Mouse (Mus musculus): ENCODE data around the gene Ascc1. TPM values are rescaled to one million over a fixed set of nuclear protein-coding genes. Genes with fewer than 3 reads are reported as not detected.

The Ascc1 gene
- polyA plus RNA-seq, 1 experiment from 2014 or later, result 41.8 TPM

DNA sequence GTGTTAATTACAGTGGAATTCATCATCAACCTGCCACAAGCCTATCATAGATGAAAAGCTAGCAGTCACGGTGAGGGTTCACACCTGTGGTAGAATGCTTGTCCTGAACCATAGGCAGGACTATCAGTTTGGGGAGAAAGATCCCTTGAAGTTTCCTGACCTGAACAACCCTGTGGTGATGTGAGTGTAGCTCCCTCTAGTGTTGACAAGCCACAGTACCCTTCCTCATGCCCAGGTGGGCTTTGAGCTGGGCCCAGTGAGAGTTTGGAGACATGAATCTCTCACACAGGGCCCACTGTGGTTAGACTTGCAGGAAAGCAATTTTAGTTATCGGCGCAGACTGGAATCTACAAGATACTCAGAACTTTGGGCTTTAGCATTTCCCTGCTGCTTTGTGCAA is 63.9 kb downstream of the Ascc1 start:
- WGBS, result 78% methylated on average over 3 of the region's 3 CpGs
- Histone ChIP-seq H3K27ac (replicated peaks) (no peak overlapping the region), H3K36me3 (replicated peaks) (peaks cover 12% of the 10 kb centered on the region; the same call in 1 of the 2 replicates), H3K27me3 (replicated peaks; ENCODE audit: low read depth, poor library complexity, severe bottlenecking) (no peaks in the 10 kb centered on the region), H3K4me3 (no peak overlapping the region), H3K9me3 (no peaks in the 10 kb centered on the region), H3K4me1 (no peaks in the 10 kb centered on the region)
- peak; percentile 47 for DNase-seq (ENCODE audit: low spot score)

GRCm38 (mm10) chr10:60075159-60075558 is 72.6 kb downstream of the Ascc1 start:
- H3K9me3 ChIP-seq, result no peaks in the 10 kb centered on the region
- no peaks in the 10 kb centered on the region for H3K27me3 ChIP-seq (replicated peaks; ENCODE audit: low read depth, poor library complexity, severe bottlenecking)
- DNase-seq (ENCODE audit: low spot score), result no peak
- no peak overlapping the region for H3K4me3 ChIP-seq
- 90% methylated on average over 1 of the region's 1 CpGs for WGBS
- H3K27ac ChIP-seq (replicated peaks), result no peak overlapping the region
- no peaks in the 10 kb centered on the region for H3K36me3 ChIP-seq (replicated peaks)
- H3K4me1 ChIP-seq, result peaks cover 6% of the 10 kb centered on the region

DNA sequence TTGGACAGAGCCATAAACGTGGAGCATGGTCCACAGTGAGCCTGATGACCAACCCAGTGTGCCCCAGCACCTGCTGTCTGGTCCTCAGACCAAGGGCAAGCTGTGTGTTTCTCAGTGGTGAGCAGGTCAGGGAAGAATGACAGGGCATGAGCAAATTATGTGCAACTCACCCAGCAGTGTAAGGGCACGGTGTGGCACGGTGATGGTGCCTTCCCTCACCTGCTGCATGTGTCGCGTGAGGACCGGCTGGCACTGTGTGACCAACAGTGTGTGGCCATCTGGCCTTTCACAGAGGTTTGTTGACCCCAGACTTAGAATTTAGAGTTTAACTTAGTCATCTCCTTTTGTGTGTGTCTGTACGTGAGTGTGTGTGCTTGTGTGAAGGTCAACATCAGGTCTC is 74.6 kb downstream of the Ascc1 start:
- Histone ChIP-seq H3K27ac (replicated peaks) (no peak overlapping the region), H3K36me3 (replicated peaks) (no peaks in the 10 kb centered on the region), H3K4me3 (no peak overlapping the region), H3K9me3 (no peaks in the 10 kb centered on the region), H3K4me1 (peaks cover 22% of the 10 kb centered on the region), H3K27me3 (replicated peaks; ENCODE audit: low read depth, poor library complexity, severe bottlenecking) (no peaks in the 10 kb centered on the region)
- DNase-seq (ENCODE audit: low spot score), result no peak
- WGBS, result 94% methylated on average over 7 of the region's 7 CpGs

- H3K27me3 ChIP-seq (replicated peaks; ENCODE audit: low read depth, poor library complexity, severe bottlenecking), result no peaks in the 10 kb centered on the region
- peaks cover 22% of the 10 kb centered on the region for H3K4me1 ChIP-seq
- no peak overlapping the region for H3K4me3 ChIP-seq
- no peaks in the 10 kb centered on the region for H3K9me3 ChIP-seq
- WGBS, result 78% methylated on average over 18 of the region's 18 CpGs
- H3K27ac ChIP-seq (replicated peaks), result no peak overlapping the region; the same call in 1 of the 2 replicates
- H3K36me3 ChIP-seq (replicated peaks), result no peaks in the 10 kb centered on the region
- no peak for DNase-seq (ENCODE audit: low spot score)
Observed at GRCm38 (mm10) chr10:60077736-60078560, 75.3 kb downstream of the Ascc1 start.

DNA sequence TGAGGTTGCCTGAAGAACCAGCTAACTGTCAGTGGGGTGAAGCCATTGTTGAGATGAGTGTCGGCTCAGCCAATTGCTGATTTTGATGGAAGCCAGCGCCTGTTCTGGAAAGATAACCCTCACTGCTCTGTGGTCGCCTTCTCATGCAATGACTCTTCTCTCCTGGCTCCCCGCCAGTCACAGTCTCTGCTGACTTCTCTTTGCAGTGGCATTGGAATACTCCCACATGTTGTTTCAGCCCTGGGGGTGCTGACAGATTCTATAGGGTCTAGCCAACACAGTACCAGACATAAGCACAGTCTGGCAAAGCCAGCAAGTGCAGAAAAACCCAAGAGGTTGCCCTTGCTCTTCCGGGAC is 75.9 kb downstream of the Ascc1 start:
- H3K36me3 ChIP-seq (replicated peaks), result no peaks in the 10 kb centered on the region
- WGBS, result 84% methylated on average over 5 of the region's 5 CpGs
- H3K27me3 ChIP-seq (replicated peaks; ENCODE audit: low read depth, poor library complexity, severe bottlenecking), result no peaks in the 10 kb centered on the region
- DNase-seq (ENCODE audit: low spot score), result no peak
- H3K27ac ChIP-seq (replicated peaks), result no peak overlapping the region
- peaks cover 22% of the 10 kb centered on the region for H3K4me1 ChIP-seq
- H3K9me3 ChIP-seq, result no peaks in the 10 kb centered on the region
- no peak overlapping the region for H3K4me3 ChIP-seq

GRCm38 (mm10) chr10:60080171-60080570 is 77.6 kb downstream of the Ascc1 start:
- H3K4me1 ChIP-seq, result peaks cover 22% of the 10 kb centered on the region
- H3K4me3 ChIP-seq, result no peak overlapping the region
- no peak overlapping the region for H3K27ac ChIP-seq (replicated peaks)
- no peak for DNase-seq (ENCODE audit: low spot score)
- no peaks in the 10 kb centered on the region for H3K36me3 ChIP-seq (replicated peaks)
- no peaks in the 10 kb centered on the region for H3K27me3 ChIP-seq (replicated peaks; ENCODE audit: low read depth, poor library complexity, severe bottlenecking)
- 86% methylated on average over 3 of the region's 3 CpGs for WGBS
- no peaks in the 10 kb centered on the region for H3K9me3 ChIP-seq

GRCm38 (mm10) chr10:60080601-60080981 is 78.0 kb downstream of the Ascc1 start:
- 49% methylated on average over 5 of the region's 5 CpGs for WGBS
- H3K27me3 ChIP-seq (replicated peaks; ENCODE audit: low read depth, poor library complexity, severe bottlenecking), result no peaks in the 10 kb centered on the region
- peaks cover 22% of the 10 kb centered on the region for H3K4me1 ChIP-seq
- no peak for DNase-seq (ENCODE audit: low spot score)
- 0 out of 2 replicates have a peak overlapping the region, but pooled peaks have one; percentile 37 for H3K27ac ChIP-seq (replicated peaks)
- no peak overlapping the region for H3K4me3 ChIP-seq
- no peaks in the 10 kb centered on the region for H3K9me3 ChIP-seq
- H3K36me3 ChIP-seq (replicated peaks), result no peaks in the 10 kb centered on the region

- H3K36me3 ChIP-seq (replicated peaks), result no peaks in the 10 kb centered on the region
- 0 out of 2 replicates have a peak overlapping the region, but pooled peaks have one; percentile 37 for H3K27ac ChIP-seq (replicated peaks)
- no peak for DNase-seq (ENCODE audit: low spot score)
- H3K9me3 ChIP-seq, result no peaks in the 10 kb centered on the region
- 75% methylated on average over 21 of the region's 21 CpGs for WGBS
- no peak overlapping the region for H3K4me3 ChIP-seq
- H3K27me3 ChIP-seq (replicated peaks; ENCODE audit: low read depth, poor library complexity, severe bottlenecking), result no peaks in the 10 kb centered on the region
- H3K4me1 ChIP-seq, result peaks cover 22% of the 10 kb centered on the region
Observed at GRCm38 (mm10) chr10:60080982-60081825, 78.6 kb downstream of the Ascc1 start.

DNA sequence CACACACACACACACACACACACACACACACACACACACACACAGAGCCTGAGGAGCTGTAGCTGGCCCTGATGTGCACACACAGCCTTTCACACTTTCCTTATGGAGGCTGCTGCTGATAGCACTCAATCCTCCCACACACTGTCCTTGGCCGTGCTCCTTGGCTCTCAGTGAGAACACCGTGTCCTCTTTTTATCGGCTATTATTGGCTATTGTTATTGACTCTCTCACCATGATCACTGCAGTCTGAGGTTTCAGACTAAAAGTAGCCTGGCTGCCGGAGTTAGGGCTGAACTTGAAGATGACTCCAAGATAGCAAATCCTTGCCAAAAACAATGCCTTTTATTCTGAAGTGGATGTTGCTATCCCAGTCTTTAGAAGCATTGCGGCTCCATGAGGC is 79.3 kb downstream of the Ascc1 start:
- H3K4me1 ChIP-seq, result peaks cover 22% of the 10 kb centered on the region
- no peak overlapping the region for H3K4me3 ChIP-seq
- no peaks in the 10 kb centered on the region for H3K9me3 ChIP-seq
- H3K27me3 ChIP-seq (replicated peaks; ENCODE audit: low read depth, poor library complexity, severe bottlenecking), result no peaks in the 10 kb centered on the region
- no peaks in the 10 kb centered on the region for H3K36me3 ChIP-seq (replicated peaks)
- WGBS, result 84% methylated on average over 5 of the region's 5 CpGs
- no peak overlapping the region for H3K27ac ChIP-seq (replicated peaks)
- no peak for DNase-seq (ENCODE audit: low spot score)

DNA sequence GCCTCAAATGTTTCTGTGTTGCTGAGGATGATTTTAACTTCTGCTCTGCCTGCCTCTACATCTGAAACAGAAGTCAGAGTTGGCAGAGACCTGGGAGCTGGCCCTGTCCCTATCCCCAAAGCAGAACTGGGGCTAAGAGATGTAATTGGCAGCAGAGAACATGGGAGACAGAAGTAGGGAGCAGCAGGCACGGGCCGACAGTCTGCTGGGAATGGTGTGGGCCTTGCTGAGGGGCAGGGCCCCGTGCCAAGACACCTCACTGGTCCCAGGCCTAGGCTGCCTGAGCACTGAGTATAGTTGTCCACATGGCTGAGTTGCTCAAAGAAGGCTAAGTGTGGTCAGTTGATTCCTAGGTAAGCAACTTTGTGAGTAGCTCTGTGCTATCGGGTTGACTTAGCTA is 81.5 kb downstream of the Ascc1 start:
- no peak for DNase-seq (ENCODE audit: low spot score)
- Histone ChIP-seq H3K9me3 (no peaks in the 10 kb centered on the region), H3K4me3 (no peak overlapping the region), H3K27ac (replicated peaks) (no peak overlapping the region), H3K36me3 (replicated peaks) (no peaks in the 10 kb centered on the region), H3K27me3 (replicated peaks; ENCODE audit: low read depth, poor library complexity, severe bottlenecking) (no peaks in the 10 kb centered on the region), H3K4me1 (peaks cover 18% of the 10 kb centered on the region)
- WGBS, result 94% methylated on average over 4 of the region's 4 CpGs

DNA sequence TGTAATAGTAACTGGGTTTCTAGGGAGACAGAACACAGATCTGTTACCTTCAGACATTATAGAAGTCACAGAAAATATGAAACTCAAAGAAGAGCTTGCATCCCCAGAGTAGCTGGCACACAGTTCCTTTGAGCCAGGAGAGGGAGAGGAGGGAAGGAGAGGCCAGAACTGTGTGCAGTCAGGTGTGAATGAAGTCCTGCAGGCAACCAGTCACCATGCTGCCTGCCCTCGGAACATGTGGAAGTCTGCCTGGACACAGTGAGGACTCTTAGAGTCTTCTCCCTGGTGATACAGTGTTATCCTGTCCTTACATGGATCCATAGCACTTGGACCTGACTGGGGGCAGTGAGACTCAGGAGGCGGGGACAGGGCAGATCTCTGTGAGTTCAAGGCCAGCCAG is 89.7 kb downstream of the Ascc1 start:
- 85% methylated on average over 2 of the region's 2 CpGs for WGBS
- Histone ChIP-seq H3K36me3 (replicated peaks) (no peaks in the 10 kb centered on the region), H3K27me3 (replicated peaks; ENCODE audit: low read depth, poor library complexity, severe bottlenecking) (no peaks in the 10 kb centered on the region; the same call in 1 of the 2 replicates), H3K4me1 (peaks cover 7% of the 10 kb centered on the region; the same call in 1 of the 2 replicates), H3K4me3 (no peak overlapping the region), H3K27ac (replicated peaks) (no peak overlapping the region), H3K9me3 (no peaks in the 10 kb centered on the region)
- no peak for DNase-seq (ENCODE audit: low spot score)

DNA sequence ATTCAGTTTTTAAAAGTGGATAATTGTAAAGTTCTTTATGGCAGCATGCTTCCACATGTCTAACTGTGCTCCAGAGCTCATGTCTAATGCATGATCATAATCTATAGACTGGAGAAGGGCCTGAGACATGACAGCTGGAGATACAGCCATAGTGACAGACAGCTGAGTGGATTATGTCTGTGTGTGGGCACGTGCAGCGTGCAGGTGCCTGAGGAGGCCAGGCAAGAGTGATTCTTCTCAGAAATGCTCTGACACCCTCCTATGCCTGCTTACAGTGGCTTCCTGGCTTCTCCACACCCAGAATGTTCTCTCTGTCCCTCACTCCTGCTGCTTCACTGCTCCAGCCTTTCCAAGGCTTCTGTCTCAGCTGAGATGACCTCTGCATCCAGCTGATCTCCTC is 91.1 kb downstream of the Ascc1 start:
- WGBS, result 82% methylated on average over 2 of the region's 2 CpGs
- no peaks in the 10 kb centered on the region for H3K9me3 ChIP-seq

More for the DNA sequence above, 91.1 kb downstream of the Ascc1 start:
- no peak for DNase-seq (ENCODE audit: low spot score)
- H3K27me3 ChIP-seq (replicated peaks; ENCODE audit: low read depth, poor library complexity, severe bottlenecking), result no peaks in the 10 kb centered on the region; the same call in 1 of the 2 replicates
- H3K27ac ChIP-seq (replicated peaks), result no peak overlapping the region
- H3K4me3 ChIP-seq, result no peak overlapping the region
- peaks cover 7% of the 10 kb centered on the region; the same call in 1 of the 2 replicates for H3K4me1 ChIP-seq
- H3K36me3 ChIP-seq (replicated peaks), result 0 out of 2 replicates have a peak, but pooled peaks cover 7% of the 10 kb centered on the region
